Mouse (Mus musculus): ENCODE data around the gene Clec10a.

Clec10a gene

GRCm38 (mm10) chr11:70214856-70215209 lies 58.8 kb downstream of the Clec10a start:
- H3K27me3 ChIP-seq (ENCODE audit: insufficient read depth, low read length), result peaks cover 74% of the 10 kb centered on the region
- TF ChIP-seq CTCF (conservative IDR thresholded peaks at IDR 0.05; ENCODE audit: low read length) (no peak), NANOG (IDR thresholded peaks at IDR 0.05; ENCODE audit: borderline replicate concordance, low read length) (no peak), POU5F1 (IDR thresholded peaks at IDR 0.05; ENCODE audit: borderline replicate concordance, low read length) (no peak)
- H3K4me1 ChIP-seq (replicated peaks; ENCODE audit: low read depth, low read length), result peaks cover 51% of the 10 kb centered on the region
- peaks cover 28% of the 10 kb centered on the region for H3K36me3 ChIP-seq (ENCODE audit: insufficient read depth, low read length)
- H3K9me3 ChIP-seq (ENCODE audit: low read length), result no peaks in the 10 kb centered on the region
- peak overlapping the region; percentile 74 for H3K4me3 ChIP-seq (replicated peaks; ENCODE audit: low read length)

- H3K4me1 ChIP-seq (replicated peaks; ENCODE audit: low read depth, low read length), result peaks cover 55% of the 10 kb centered on the region
- peaks cover 28% of the 10 kb centered on the region for H3K36me3 ChIP-seq (ENCODE audit: insufficient read depth, low read length)
- H3K9me3 ChIP-seq (ENCODE audit: low read length), result no peaks in the 10 kb centered on the region
- peaks cover 78% of the 10 kb centered on the region for H3K27me3 ChIP-seq (ENCODE audit: insufficient read depth, low read length)
- H3K4me3 ChIP-seq (replicated peaks; ENCODE audit: low read length), result peak overlapping the region; percentile 74
- TF ChIP-seq POU5F1 (IDR thresholded peaks at IDR 0.05; ENCODE audit: borderline replicate concordance, low read length) (no peak), CTCF (conservative IDR thresholded peaks at IDR 0.05; ENCODE audit: low read length) (no peak), NANOG (IDR thresholded peaks at IDR 0.05; ENCODE audit: borderline replicate concordance, low read length) (no peak)
Observed at GRCm38 (mm10) chr11:70215301-70215700, 59.3 kb downstream of the Clec10a start.

GRCm38 (mm10) chr11:70216103-70216502 lies 60.1 kb downstream of the Clec10a start:
- peaks cover 78% of the 10 kb centered on the region for H3K27me3 ChIP-seq (ENCODE audit: insufficient read depth, low read length)
- no peaks in the 10 kb centered on the region for H3K9me3 ChIP-seq (ENCODE audit: low read length)
- no peak for TF ChIP-seq CTCF (conservative IDR thresholded peaks at IDR 0.05; ENCODE audit: low read length)
- no peak for TF ChIP-seq POU5F1 (IDR thresholded peaks at IDR 0.05; ENCODE audit: borderline replicate concordance, low read length)
- no peak for TF ChIP-seq NANOG (IDR thresholded peaks at IDR 0.05; ENCODE audit: borderline replicate concordance, low read length)
- peaks cover 56% of the 10 kb centered on the region for H3K4me1 ChIP-seq (replicated peaks; ENCODE audit: low read depth, low read length)
- peaks cover 28% of the 10 kb centered on the region for H3K36me3 ChIP-seq (ENCODE audit: insufficient read depth, low read length)
- no peak overlapping the region for H3K4me3 ChIP-seq (replicated peaks; ENCODE audit: low read length)

GRCm38 (mm10) chr11:70218039-70218438 lies 62.0 kb downstream of the Clec10a start:
- Histone ChIP-seq H3K9me3 (ENCODE audit: low read length) (no peaks in the 10 kb centered on the region), H3K4me3 (replicated peaks; ENCODE audit: low read length) (no peak overlapping the region), H3K36me3 (ENCODE audit: insufficient read depth, low read length) (peaks cover 31% of the 10 kb centered on the region), H3K4me1 (replicated peaks; ENCODE audit: low read depth, low read length) (peaks cover 72% of the 10 kb centered on the region), H3K27me3 (ENCODE audit: insufficient read depth, low read length) (peaks cover 72% of the 10 kb centered on the region)
- no peak for TF ChIP-seq NANOG (IDR thresholded peaks at IDR 0.05; ENCODE audit: borderline replicate concordance, low read length)
- no peak for TF ChIP-seq POU5F1 (IDR thresholded peaks at IDR 0.05; ENCODE audit: borderline replicate concordance, low read length)

GRCm38 (mm10) chr11:70218741-70219470 lies 62.9 kb downstream of the Clec10a start:
- Histone ChIP-seq H3K4me1 (replicated peaks; ENCODE audit: low read depth, low read length) (peaks cover 73% of the 10 kb centered on the region), H3K27me3 (ENCODE audit: insufficient read depth, low read length) (peaks cover 69% of the 10 kb centered on the region), H3K4me3 (replicated peaks; ENCODE audit: low read length) (no peak overlapping the region), H3K9me3 (ENCODE audit: low read length) (no peaks in the 10 kb centered on the region), H3K36me3 (ENCODE audit: insufficient read depth, low read length) (peaks cover 38% of the 10 kb centered on the region)
- TF ChIP-seq CTCF (conservative IDR thresholded peaks at IDR 0.05; ENCODE audit: low read length) (no peak), NANOG (IDR thresholded peaks at IDR 0.05; ENCODE audit: borderline replicate concordance, low read length) (no peak), POU5F1 (IDR thresholded peaks at IDR 0.05; ENCODE audit: borderline replicate concordance, low read length) (no peak)

GRCm38 (mm10) chr11:70219873-70220272 lies 63.9 kb downstream of the Clec10a start:
- TF ChIP-seq NANOG (IDR thresholded peaks at IDR 0.05; ENCODE audit: borderline replicate concordance, low read length), result no peak
- no peak for TF ChIP-seq POU5F1 (IDR thresholded peaks at IDR 0.05; ENCODE audit: borderline replicate concordance, low read length)
- no peak for TF ChIP-seq CTCF (conservative IDR thresholded peaks at IDR 0.05; ENCODE audit: low read length)
- Histone ChIP-seq H3K4me3 (replicated peaks; ENCODE audit: low read length) (peak overlapping the region; percentile 79), H3K4me1 (replicated peaks; ENCODE audit: low read depth, low read length) (peaks cover 66% of the 10 kb centered on the region), H3K36me3 (ENCODE audit: insufficient read depth, low read length) (peaks cover 48% of the 10 kb centered on the region), H3K27me3 (ENCODE audit: insufficient read depth, low read length) (peaks cover 69% of the 10 kb centered on the region), H3K9me3 (ENCODE audit: low read length) (no peaks in the 10 kb centered on the region)

GRCm38 (mm10) chr11:70220323-70220722 lies 64.3 kb downstream of the Clec10a start:
- H3K27me3 ChIP-seq (ENCODE audit: insufficient read depth, low read length), result peaks cover 69% of the 10 kb centered on the region

More at GRCm38 (mm10) chr11:70220323-70220722, 64.3 kb downstream of the Clec10a start:
- peak overlapping the region; percentile 79 for H3K4me3 ChIP-seq (replicated peaks; ENCODE audit: low read length)
- H3K4me1 ChIP-seq (replicated peaks; ENCODE audit: low read depth, low read length), result peaks cover 65% of the 10 kb centered on the region
- no peaks in the 10 kb centered on the region for H3K9me3 ChIP-seq (ENCODE audit: low read length)
- H3K36me3 ChIP-seq (ENCODE audit: insufficient read depth, low read length), result peaks cover 52% of the 10 kb centered on the region
- TF ChIP-seq POU5F1 (IDR thresholded peaks at IDR 0.05; ENCODE audit: borderline replicate concordance, low read length) (no peak), CTCF (conservative IDR thresholded peaks at IDR 0.05; ENCODE audit: low read length) (no peak), NANOG (IDR thresholded peaks at IDR 0.05; ENCODE audit: borderline replicate concordance, low read length) (no peak)

Data from E14TG2a.4 (cell line).